In genomic region chr5:52240540-52240939, GRCm38 (mm10) we compare ENCODE assay signal across 9 mouse cellular contexts. TPM values are rescaled to one million over a fixed set of nuclear protein-coding genes. Genes with fewer than 3 reads are reported as not detected.
DNase-seq lines count a peak whose midpoint lies in the region; ATAC-seq and TF ChIP-seq lines count a peak whose summit lies in the region.
"Had no signal": no experiment of that assay in that cellular context is flagged by ENCODE, and none has a peak within 500 bp of the region (broad histone marks: within the 10 kb centered on the region; RNA-seq: fewer than 3 reads in every experiment).

No protein-coding gene starts in this region.

- H3K4me2 ChIP-seq in kidney, postnatal 0 days (ENCODE audit: low read length), result no peak overlapping the region
- H3K4me2 ChIP-seq: neural tube, embryonic 13.5 days had no signal

- no peaks in the 10 kb centered on the region for H3K36me3 ChIP-seq in kidney, postnatal 0 days (ENCODE audit: insufficient read depth, low read length)
- H3K36me3 ChIP-seq: neural tube, embryonic 13.5 days had no signal

- WGBS in kidney, postnatal 0 days, result 7% methylated on average over 2 of the region's 2 CpGs

- ATAC-seq in kidney, postnatal 0 days (replicated peaks; ENCODE audit: low FRiP score, low read depth), result no peak

- DNase-seq in heart, postnatal 10 days, result peak; percentile 34 to 52
- no peak for DNase-seq in heart, adult 9 months (ENCODE audit: low spot score in 2 of 2)
- DNase-seq in urinary bladder, postnatal 36 days (ENCODE audit: low spot score in 2 of 2), result peak; percentile 23 to 48
- DNase-seq in urinary bladder, adult 2 months (ENCODE audit: low spot score), result no peak
- peak; percentile 48 for DNase-seq in kidney, postnatal 0 days (ENCODE audit: low spot score)
- no peak for DNase-seq in frontal cortex, postnatal 25 days (ENCODE audit: low spot score in 2 of 2)
- no peak for DNase-seq in left cerebral cortex, postnatal 25 days (ENCODE audit: low spot score in 2 of 2)
- DNase-seq in cerebellum, postnatal 36 days, result no peak

- H3K9me3 ChIP-seq in kidney, postnatal 0 days (replicated peaks; ENCODE audit: low read length), result no peaks in the 10 kb centered on the region
- H3K9me3 ChIP-seq: neural tube, embryonic 13.5 days had no signal

- no peak overlapping the region for H3K4me3 ChIP-seq in kidney, postnatal 0 days (replicated peaks; ENCODE audit: low read depth, low read length)
- H3K4me3 ChIP-seq: neural tube, embryonic 13.5 days had no signal

- H3K27me3 ChIP-seq in kidney, postnatal 0 days (ENCODE audit: insufficient read depth, low read length), result no peaks in the 10 kb centered on the region
- H3K27me3 ChIP-seq: neural tube, embryonic 13.5 days had no signal

- H3K4me1 ChIP-seq in kidney, postnatal 0 days (replicated peaks; ENCODE audit: insufficient read depth, low read length), result no peaks in the 10 kb centered on the region
- H3K4me1 ChIP-seq: neural tube, embryonic 13.5 days had no signal

- no peak overlapping the region for H3K9ac ChIP-seq in kidney, postnatal 0 days (ENCODE audit: low read depth, low read length)
- H3K9ac ChIP-seq: neural tube, embryonic 13.5 days had no signal

- H3K27ac ChIP-seq in kidney, postnatal 0 days, result no peak overlapping the region
- H3K27ac ChIP-seq: neural tube, embryonic 13.5 days had no signal

- intact Hi-C loops in heart, postnatal 10 days (cut with DNase I), result loop anchor here (5.0 kb wide), 2 partner anchors 108 to 123 kb away; no protein-coding TSS in a partner anchor
- intact Hi-C loops in left cerebral cortex, postnatal 25 days (cut with DNase I), result no loop called here

- peak; percentile 75 for TF ChIP-seq CTCF in kidney, postnatal 0 days (IDR thresholded peaks at IDR 0.05; ENCODE audit: low read depth)

RNA-seq across cellular contexts. Expression of gene Dhx15, which starts 50.2 kb away (rescaled TPM):
- total RNA-seq in heart, postnatal 10 days (2021), result 10 to 100 TPM; 74.0 to 76.7 TPM
- 87.5 and 99.1 TPM in 2 replicates for polyA plus RNA-seq in urinary bladder, adult 2 months (2012; rRNA removed)
- 108 and 117 TPM in 2 replicates for polyA plus RNA-seq in kidney, postnatal 0 days (2015; fragmentation: Nextera tagmentation; extraction: Ambion mirVana)
- total RNA-seq in left cerebral cortex, postnatal 25 days (2021), result 10 to 100 TPM; 86.2 to 89.6 TPM

Comparison
In these comparisons a context has a peak if more than half of its experiments do, and no peak if none do; other contexts are left out.
1. DNase-seq: peak in heart, postnatal 10 days (2 of 2), urinary bladder, postnatal 36 days (2 of 2) and kidney, postnatal 0 days (single experiment); none in heart, adult 9 months (0 of 2), urinary bladder, adult 2 months (single experiment), frontal cortex, postnatal 25 days (0 of 2), left cerebral cortex, postnatal 25 days (0 of 2) and cerebellum, postnatal 36 days (0 of 2).